Mouse (Mus musculus): Measurements from ENCODE around the gene Myom1.

GRCm38 (mm10) chr17:71118607-71119006 lies 116.2 kb downstream of the Myom1 start:
- TF ChIP-seq TAL1 (IDR thresholded peaks at IDR 0.05; ENCODE audit: low read length) (no peak), GATA1 (IDR thresholded peaks at IDR 0.05; ENCODE audit: low read length) (no peak)

All from erythroblast, embryonic 14.5 days (primary cell).